Mouse (Mus musculus) CH12F3 (cell line): ENCODE measurements around the gene Efnb3.

ENCODE experiments used
- in situ Hi-C: fragments of 300-500 bp; cut with MboI; formaldehyde crosslinking; loops from 2 replicates; pipeline ENCODE4 v1.14.3; 2020; ENCODE audit warnings: low sequenced_read_pairs

The Efnb3 gene

GRCm38 (mm10) chr11:69584008-69584407 is 24.0 kb upstream of the Efnb3 start:
- in situ Hi-C loops = no loop called here

- in situ Hi-C loops = no loop called here
Observed at GRCm38 (mm10) chr11:69582230-69582805, 22.3 kb upstream of the Efnb3 start.

GRCm38 (mm10) chr11:69581814-69582213 is 21.8 kb upstream of the Efnb3 start:
- in situ Hi-C loops = no loop called here

GRCm38 (mm10) chr11:69581147-69581688 is 21.2 kb upstream of the Efnb3 start:
- in situ Hi-C loops = no loop called here

GRCm38 (mm10) chr11:69580572-69581146 is 20.7 kb upstream of the Efnb3 start:
- in situ Hi-C loops = no loop called here

GRCm38 (mm10) chr11:69580091-69580514 is 20.1 kb upstream of the Efnb3 start, which contains the start of the genes Wrap53 and Trp53:
Gene Wrap53, minus strand, starts transcription at chr11:69580255.
Gene Trp53, plus strand, starts transcription at chr11:69580359.
- in situ Hi-C loops = no loop called here

- in situ Hi-C loops = no loop called here
Observed at GRCm38 (mm10) chr11:69579128-69580017, 19.4 kb upstream of the Efnb3 start.

GRCm38 (mm10) chr11:69578301-69578700 is 18.3 kb upstream of the Efnb3 start:
- in situ Hi-C loops = no loop called here

GRCm38 (mm10) chr11:69576307-69576706 is 16.3 kb upstream of the Efnb3 start:
- in situ Hi-C loops = no loop called here

- in situ Hi-C loops = no loop called here
Observed at GRCm38 (mm10) chr11:69575220-69575619, 15.2 kb upstream of the Efnb3 start.

GRCm38 (mm10) chr11:69565131-69565530 is 5.1 kb upstream of the Efnb3 start:
- in situ Hi-C loops = no loop called here

- in situ Hi-C loops = no loop called here
Observed at GRCm38 (mm10) chr11:69564391-69564790, 4.4 kb upstream of the Efnb3 start.

GRCm38 (mm10) chr11:69563373-69563772 is 3.4 kb upstream of the Efnb3 start:
- in situ Hi-C loops = no loop called here

GRCm38 (mm10) chr11:69560896-69561854 is 1.2 kb upstream of the Efnb3 start:
- in situ Hi-C loops = no loop called here

- in situ Hi-C loops = no loop called here
Observed at GRCm38 (mm10) chr11:69559183-69559582, 822 bp downstream of the Efnb3 start.

- in situ Hi-C loops = no loop called here
Observed at GRCm38 (mm10) chr11:69558756-69559155, 1.2 kb downstream of the Efnb3 start.

- in situ Hi-C loops = no loop called here
Observed at GRCm38 (mm10) chr11:69557381-69557958, 2.5 kb downstream of the Efnb3 start.

GRCm38 (mm10) chr11:69554539-69555140 is 5.4 kb downstream of the Efnb3 start:
- in situ Hi-C loops = no loop called here

GRCm38 (mm10) chr11:69553341-69553721 is 6.7 kb downstream of the Efnb3 start:
- in situ Hi-C loops = no loop called here
